In genomic region chr4:57451896-57452295, GRCm38 (mm10) we compare ENCODE assay signal across 9 mouse cellular contexts. TPM values are rescaled to one million over a fixed set of nuclear protein-coding genes. Genes with fewer than 3 reads are reported as not detected.
DNase-seq lines count a peak whose midpoint lies in the region; ATAC-seq and TF ChIP-seq lines count a peak whose summit lies in the region.
"Had no signal": no experiment of that assay in that cellular context is flagged by ENCODE, and none has a peak within 500 bp of the region (broad histone marks: within the 10 kb centered on the region; RNA-seq: fewer than 3 reads in every experiment).

No protein-coding gene starts in this region.

- H3K4me2 ChIP-seq in forebrain, embryonic 11.5 days (ENCODE audit: low read depth, low read length, severe bottlenecking) = no peak overlapping the region
- no peak overlapping the region for H3K4me2 ChIP-seq in forebrain, embryonic 12.5 days
- H3K4me2 ChIP-seq in lung, embryonic 16.5 days (ENCODE audit: low read depth, low read length) = no peak overlapping the region

- no peak for ATAC-seq in forebrain, embryonic 11.5 days (replicated peaks; ENCODE audit: low FRiP score)
- ATAC-seq in forebrain, embryonic 12.5 days (ENCODE audit: low FRiP score) = no peak
- peak; percentile 84 for ATAC-seq in lung, embryonic 16.5 days (ENCODE audit: low read depth)

- no peaks in the 10 kb centered on the region for H3K9me3 ChIP-seq in forebrain, embryonic 11.5 days (ENCODE audit: control insufficient read depth, low read length)
- no peaks in the 10 kb centered on the region for H3K9me3 ChIP-seq in forebrain, embryonic 12.5 days
- H3K9me3 ChIP-seq in lung, embryonic 16.5 days (ENCODE audit: control insufficient read depth, low read length) = no peaks in the 10 kb centered on the region

- no peak overlapping the region for H3K4me3 ChIP-seq in forebrain, embryonic 11.5 days (ENCODE audit: low read depth, low read length)
- H3K4me3 ChIP-seq in forebrain, embryonic 12.5 days (replicated peaks) = no peak overlapping the region
- H3K4me3 ChIP-seq in spleen, adult 2 months (ENCODE audit: extremely low read depth, insufficient read depth, insufficient read length) = no peak overlapping the region
- no peak overlapping the region for H3K4me3 ChIP-seq in lung, embryonic 16.5 days (ENCODE audit: low read length)

- H3K9ac ChIP-seq in forebrain, embryonic 11.5 days (ENCODE audit: low read length) = no peak overlapping the region
- no peak overlapping the region for H3K9ac ChIP-seq in forebrain, embryonic 12.5 days
- no peak overlapping the region for H3K9ac ChIP-seq in lung, embryonic 16.5 days (ENCODE audit: low read length)

- peak; percentile 66 for DNase-seq in forebrain, embryonic 11.5 days (ENCODE audit: low spot score)
- peak in 1 of 2 experiments; percentile 5 for DNase-seq in spleen, adult 2 months (ENCODE audit: low read depth in 1 of 2, low spot score in 2 of 2)
- no peak for DNase-seq in spleen, postnatal 36 days (ENCODE audit: low spot score in 2 of 2)
- peak; percentile 33 to 65 for DNase-seq in cerebellum, postnatal 4 days (ENCODE audit: low spot score in 2 of 2)
- peak; percentile 80 for DNase-seq in heart, postnatal 4 days
- DNase-seq in thymus, postnatal 25 days = peak; percentile 42

- no peaks in the 10 kb centered on the region for H3K4me1 ChIP-seq in forebrain, embryonic 11.5 days (replicated peaks; ENCODE audit: control insufficient read depth, insufficient read depth, low read length)
- H3K4me1 ChIP-seq in forebrain, embryonic 12.5 days = no peaks in the 10 kb centered on the region
- H3K4me1 ChIP-seq in spleen, adult 2 months (ENCODE audit: control insufficient read depth, insufficient read depth, insufficient read length) = no peaks in the 10 kb centered on the region
- no peaks in the 10 kb centered on the region for H3K4me1 ChIP-seq in lung, embryonic 16.5 days (replicated peaks; ENCODE audit: control insufficient read depth, insufficient read depth, low read length)

- no peak for TF ChIP-seq POLR2A in spleen, adult 2 months (IDR thresholded peaks at IDR 0.05; ENCODE audit: low read depth, low read length)

- H3K36me3 ChIP-seq in forebrain, embryonic 11.5 days (ENCODE audit: control insufficient read depth, insufficient read depth, low read length) = no peaks in the 10 kb centered on the region
- H3K36me3 ChIP-seq in forebrain, embryonic 12.5 days (replicated peaks) = no peaks in the 10 kb centered on the region
- H3K36me3 ChIP-seq in spleen, adult 2 months (ENCODE audit: control insufficient read depth, insufficient read depth, low read length) = no peaks in the 10 kb centered on the region
- no peaks in the 10 kb centered on the region for H3K36me3 ChIP-seq in lung, embryonic 16.5 days (ENCODE audit: control insufficient read depth, insufficient read depth, low read length)
- H3K36me3 ChIP-seq: G1E had no signal

- H3K27me3 ChIP-seq in forebrain, embryonic 11.5 days (ENCODE audit: control insufficient read depth, insufficient read depth, low read length) = no peaks in the 10 kb centered on the region
- H3K27me3 ChIP-seq in forebrain, embryonic 12.5 days = no peaks in the 10 kb centered on the region
- H3K27me3 ChIP-seq in spleen, adult 2 months (ENCODE audit: control insufficient read depth, insufficient read depth, low read length) = no peaks in the 10 kb centered on the region
- no peaks in the 10 kb centered on the region for H3K27me3 ChIP-seq in lung, embryonic 16.5 days (ENCODE audit: control insufficient read depth, insufficient read depth, low read depth, low read length)

- H3K27ac ChIP-seq in forebrain, embryonic 11.5 days (ENCODE audit: low read depth, low read length) = no peak overlapping the region
- H3K27ac ChIP-seq in forebrain, embryonic 12.5 days = no peak overlapping the region
- no peak overlapping the region for H3K27ac ChIP-seq in spleen, adult 2 months (ENCODE audit: insufficient read depth, low read length)
- no peak overlapping the region for H3K27ac ChIP-seq in lung, embryonic 16.5 days (ENCODE audit: low read length)

- WGBS in forebrain, embryonic 11.5 days = 29% methylated on average over 3 of the region's 3 CpGs
- 38% methylated on average over 3 of the region's 3 CpGs for WGBS in forebrain, embryonic 12.5 days
- 37% methylated on average over 3 of the region's 3 CpGs for WGBS in spleen, adult 2 months
- 26% methylated on average over 3 of the region's 3 CpGs for WGBS in lung, embryonic 16.5 days

- TF ChIP-seq CTCF in spleen, adult 2 months (IDR thresholded peaks at IDR 0.05; ENCODE audit: extremely low read depth, insufficient read depth, insufficient read length, insufficient replicate concordance) = peak; percentile 19; the same call in 1 of the 2 replicates

RNA-seq across cellular contexts. Expression of gene Palm2, which starts 17.8 kb away (rescaled TPM):
- polyA plus RNA-seq in forebrain, embryonic 11.5 days (2014; fragmentation: Nextera tagmentation; extraction: Ambion mirVana) = 3.4 and 3.5 TPM in 2 replicates
- polyA plus RNA-seq in forebrain, embryonic 12.5 days (2016; fragmentation: Nextera tagmentation; extraction: Ambion mirVana) = 2.8 and 2.9 TPM in 2 replicates
- polyA plus RNA-seq in spleen, adult 2 months (2012; rRNA removed) = 0.07 TPM in 1 of 2 replicates, not detected in the other
- total RNA-seq in heart, postnatal 4 days (2021) = 10 to 100 TPM; 48.4 to 64.2 TPM
- 5.9 and 6.0 TPM in 2 replicates for polyA plus RNA-seq in lung, embryonic 16.5 days (2015; fragmentation: Nextera tagmentation; extraction: Ambion mirVana)
- polyA plus RNA-seq: G1E had no signal

Comparison
In these comparisons a context has a peak if more than half of its experiments do, and no peak if none do; other contexts are left out.
1. DNase-seq: peak in forebrain, embryonic 11.5 days (single experiment), cerebellum, postnatal 4 days (2 of 2), heart, postnatal 4 days (single experiment) and thymus, postnatal 25 days (single experiment); none in spleen, postnatal 36 days (0 of 2).